Mouse (Mus musculus) cerebellum, adult (tissue): ENCODE data around the gene Galk2.

Experiments
- ATAC-seq: cut with Nextera tagmentation; 2 replicates; pipeline ENCODE4 v1.9.2; 2017; ENCODE audit warnings: mild to moderate bottlenecking, moderate library complexity, mixed read lengths; ENCODE audit not compliant: insufficient number of reproducible peaks, low FRiP score, low TSS enrichment

Gene Galk2

DNA sequence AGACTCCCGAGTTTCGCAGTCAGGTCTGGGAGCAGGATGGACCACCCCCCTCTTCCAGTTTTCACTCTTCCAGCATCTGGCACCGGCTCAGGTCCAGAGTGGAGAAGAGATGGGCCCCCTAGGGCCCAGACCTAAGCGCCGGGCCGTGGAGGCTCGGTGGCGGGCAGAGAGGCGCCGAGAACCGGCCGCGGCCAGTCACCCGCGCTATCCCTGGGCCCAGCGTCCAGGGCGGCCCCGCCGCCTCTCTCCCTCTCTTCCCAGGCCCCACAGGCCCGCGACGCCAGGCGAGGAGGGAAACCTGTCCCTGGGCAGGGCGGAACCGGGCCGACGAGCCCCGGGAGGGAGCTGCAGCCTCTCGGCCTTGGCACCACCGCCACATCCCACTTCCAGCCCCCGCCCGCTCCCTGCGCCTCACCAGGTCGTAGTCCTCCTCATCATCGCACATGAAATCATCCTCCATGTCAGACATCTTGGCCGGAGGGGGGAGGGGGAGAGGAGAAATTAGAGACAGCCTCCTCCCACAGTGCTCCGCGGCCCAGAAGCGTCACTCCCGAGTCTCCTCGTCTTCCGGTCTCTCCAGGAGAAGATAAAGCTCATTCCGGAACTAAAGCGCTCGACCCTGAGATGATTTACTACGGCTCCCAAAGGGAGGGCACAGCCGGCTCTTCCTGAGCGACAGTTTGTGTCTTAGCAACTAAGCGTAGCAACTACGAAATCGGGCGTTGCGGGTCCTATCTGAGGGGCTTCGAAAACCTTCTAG is at the start of gene Galk2, which contains the start of gene Cops2:
Galk2 (plus strand) TSS at position 589 of the 760 bp plus-strand sequence.
Cops2 (minus strand) TSS at position 619 of the 760 bp plus-strand sequence.
- ATAC-seq = peak; percentile 98

DNA sequence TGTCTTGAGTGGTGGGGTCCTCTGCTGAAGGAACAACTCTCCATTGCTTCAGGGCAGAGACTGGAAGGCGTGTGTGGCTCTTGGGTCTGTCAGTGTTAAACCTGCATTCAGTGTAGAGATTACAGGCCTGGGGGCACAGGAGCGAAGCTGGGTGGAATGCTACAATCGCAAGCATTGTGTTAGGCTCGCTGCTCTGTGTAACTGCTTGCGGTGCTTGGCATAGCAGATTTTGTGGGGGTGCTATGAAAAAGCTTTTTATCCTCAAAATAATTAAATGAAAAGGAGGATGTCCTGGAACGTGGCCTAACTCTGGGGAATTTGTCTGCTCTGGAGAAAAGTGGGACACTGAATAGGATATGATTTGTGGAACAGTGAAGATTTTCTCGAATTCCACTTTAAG is 49.4 kb upstream of the Galk2 start:
- ATAC-seq = no peak

DNA sequence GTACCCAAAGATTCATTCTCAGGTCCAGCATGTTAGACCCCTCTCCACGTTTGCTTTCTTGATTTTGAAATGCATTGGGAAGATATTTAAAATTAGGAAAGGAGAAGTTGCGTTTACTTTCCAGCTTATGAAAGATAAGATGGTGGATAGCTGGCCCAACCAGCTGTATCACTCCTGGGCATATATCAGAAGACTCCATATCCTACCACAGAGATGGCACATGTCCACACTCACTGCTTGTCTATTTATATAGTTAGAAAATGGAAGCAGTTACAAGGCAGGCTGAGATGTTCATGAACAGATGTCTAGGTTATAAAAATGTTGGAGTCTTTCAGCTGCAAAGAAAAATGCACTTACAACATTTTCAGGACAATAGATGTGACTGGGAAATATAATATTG is 47.6 kb upstream of the Galk2 start:
- no peak for ATAC-seq

DNA sequence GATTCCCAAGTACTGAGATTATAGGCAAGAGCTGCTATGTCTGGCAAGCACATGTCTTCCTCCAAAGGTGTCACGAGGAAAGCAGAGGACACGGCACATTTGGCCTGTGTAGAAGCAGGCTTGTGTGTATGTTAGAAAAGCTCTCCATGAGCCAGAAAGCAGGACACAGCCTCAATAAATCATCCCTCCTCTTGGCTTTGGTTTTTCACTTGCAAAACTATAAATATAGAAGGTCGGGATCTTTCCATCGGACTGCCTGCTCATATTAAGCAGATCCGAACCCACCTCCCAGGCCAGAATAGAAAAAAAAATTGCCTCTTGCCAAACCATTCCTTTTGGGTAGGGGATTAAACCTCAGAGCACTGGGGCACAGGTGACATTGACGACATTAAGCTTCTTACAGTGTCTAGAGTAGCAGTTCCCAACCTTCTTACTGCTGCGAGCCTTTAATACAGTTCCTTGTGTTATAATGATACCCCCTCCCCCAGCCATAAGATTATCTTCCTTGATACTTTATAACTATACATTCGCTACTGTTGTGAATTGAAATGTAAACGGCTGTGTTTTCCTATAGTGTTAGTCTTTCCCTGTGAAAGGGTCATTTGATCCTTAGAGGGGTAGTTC is 44.8 kb upstream of the Galk2 start:
- no peak for ATAC-seq

DNA sequence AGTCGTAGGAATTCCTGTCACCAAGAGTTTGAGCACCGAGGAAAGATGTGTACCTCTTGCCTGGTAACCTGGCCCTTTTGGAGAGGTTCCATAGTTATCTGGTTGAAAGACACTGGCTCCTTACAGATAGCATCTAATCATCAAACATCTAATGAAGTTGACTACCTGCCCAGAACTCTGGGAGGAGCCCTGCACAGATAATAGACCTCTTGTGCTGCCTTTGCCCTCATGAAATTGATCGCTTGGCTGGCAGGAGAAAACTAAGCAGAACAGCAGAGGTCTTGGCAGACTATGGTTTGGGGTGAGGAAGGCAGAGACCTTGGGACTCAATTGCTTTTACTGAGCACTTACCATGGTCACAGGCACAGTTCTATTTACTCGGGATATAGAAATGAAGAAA is 38.5 kb upstream of the Galk2 start:
- ATAC-seq = no peak

DNA sequence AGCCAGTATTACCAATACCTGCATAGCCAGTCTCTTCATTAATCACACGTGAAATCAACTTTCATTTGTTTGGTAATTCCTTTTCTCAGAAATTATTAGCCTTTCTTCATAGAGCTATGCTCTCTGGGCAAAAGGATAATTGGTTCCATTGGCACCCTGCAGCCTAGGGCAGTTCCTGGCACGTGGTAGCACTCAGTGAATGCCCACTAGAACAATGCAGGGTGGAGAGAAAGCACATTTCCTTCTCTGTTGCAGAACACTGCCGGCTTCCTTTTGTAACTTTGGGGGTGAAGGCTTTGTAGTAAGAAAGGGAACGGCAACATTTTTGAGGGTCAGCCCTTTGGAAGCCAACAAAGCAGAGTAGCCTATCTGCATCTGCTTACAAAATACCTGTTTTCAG is 32.7 kb upstream of the Galk2 start:
- no peak for ATAC-seq

DNA sequence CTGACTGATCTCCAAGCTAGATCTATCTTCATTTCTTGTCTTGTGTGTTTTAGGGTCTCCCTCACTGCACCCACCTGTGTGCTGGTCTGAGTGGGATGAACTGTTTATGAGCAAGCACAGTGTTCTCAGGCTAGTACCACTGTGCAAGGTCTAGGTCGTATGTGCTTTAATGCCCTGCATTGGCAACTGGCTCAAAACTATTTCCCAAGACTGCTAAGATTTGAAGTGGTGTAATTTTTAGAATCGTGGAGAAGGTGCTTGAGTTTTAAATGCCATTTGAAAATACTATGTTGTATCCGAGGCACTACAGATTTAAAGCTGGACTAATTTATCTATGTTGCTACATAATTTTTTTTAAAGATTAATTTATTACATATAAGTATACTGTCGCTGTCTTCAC is 31.0 kb upstream of the Galk2 start:
- ATAC-seq = no peak

DNA sequence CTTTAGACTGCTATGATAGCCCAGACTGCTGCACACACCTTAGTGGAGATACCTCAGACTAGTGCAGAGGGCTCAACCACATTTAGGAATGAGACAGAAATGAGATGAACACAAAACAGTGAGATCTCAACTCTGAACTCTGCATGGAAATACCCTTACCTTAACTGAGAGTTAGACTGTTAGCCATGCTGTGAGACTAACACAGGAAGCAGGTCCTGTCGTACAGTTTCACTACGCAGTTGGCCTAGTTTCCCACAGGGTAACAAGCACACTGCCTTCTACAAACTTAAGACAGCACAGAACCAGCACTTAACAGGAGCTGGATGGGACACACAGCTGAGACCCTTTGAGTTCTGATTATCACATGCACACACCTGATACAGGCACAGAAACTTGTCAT is 29.0 kb upstream of the Galk2 start:
- no peak for ATAC-seq

DNA sequence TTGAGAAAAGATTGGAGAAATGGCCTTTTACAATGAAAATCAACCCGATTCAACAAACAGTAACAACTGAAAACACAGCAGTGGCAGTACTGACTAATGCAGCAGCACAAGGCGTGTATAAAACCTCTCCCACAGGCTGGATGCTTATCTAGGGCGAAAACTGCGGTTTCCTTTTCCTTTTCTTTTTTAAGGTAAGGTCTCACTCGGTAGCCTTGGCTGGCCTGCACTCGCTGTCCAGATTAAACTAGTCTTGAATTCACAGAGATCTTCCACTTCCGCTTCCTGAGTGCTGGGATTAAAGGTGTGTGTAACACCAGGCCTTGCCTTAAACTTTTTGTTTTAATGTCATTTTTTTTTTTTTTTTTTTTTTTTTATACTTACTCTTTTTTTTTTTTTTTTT is 20.8 kb upstream of the Galk2 start:
- no peak for ATAC-seq

DNA sequence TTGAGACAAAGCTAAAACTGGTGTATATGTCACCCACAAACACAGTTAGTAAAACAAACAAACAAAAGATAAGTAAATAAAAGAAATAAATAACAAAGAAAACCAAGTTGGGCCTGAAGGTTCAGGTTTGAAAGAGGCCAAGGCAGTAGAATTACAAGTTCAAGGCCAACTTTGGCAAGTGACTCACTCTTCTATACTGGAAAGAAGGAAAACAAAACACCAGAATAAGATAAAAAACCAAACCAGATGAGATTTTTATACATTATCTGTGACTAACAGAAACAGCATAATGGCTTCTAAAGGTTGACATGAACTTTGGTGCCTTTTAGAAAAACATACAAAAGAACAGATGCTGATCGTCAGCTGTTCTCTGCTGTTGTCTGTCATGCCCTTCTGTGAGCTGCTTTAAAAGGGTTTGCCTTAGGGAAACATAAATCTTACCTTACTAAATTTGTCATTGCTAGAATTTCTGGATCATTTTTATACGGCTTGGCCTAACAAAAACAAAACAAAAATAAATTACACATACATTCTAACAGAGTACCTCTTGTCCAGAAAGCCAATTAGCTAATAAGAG is 20.1 kb upstream of the Galk2 start:
- no peak for ATAC-seq

DNA sequence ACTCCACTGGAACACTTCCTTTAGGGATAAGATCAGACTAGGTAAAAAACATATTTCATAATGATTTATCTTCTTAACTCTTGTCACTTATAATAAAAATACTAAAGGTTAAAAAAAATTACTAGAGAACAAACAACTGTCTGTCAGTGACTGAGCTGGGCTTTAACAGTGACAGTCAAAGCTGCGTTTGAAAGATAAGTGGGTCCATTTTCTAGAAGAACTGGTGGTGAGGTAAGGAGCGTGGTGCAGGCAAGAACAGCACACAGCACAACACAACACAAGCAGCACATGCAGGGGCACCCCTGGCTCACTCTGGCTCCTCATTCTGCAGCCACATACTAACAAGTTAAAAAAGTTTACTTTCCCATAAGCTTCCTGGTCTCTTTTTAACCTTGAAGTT is 7.7 kb upstream of the Galk2 start:
- ATAC-seq = no peak

DNA sequence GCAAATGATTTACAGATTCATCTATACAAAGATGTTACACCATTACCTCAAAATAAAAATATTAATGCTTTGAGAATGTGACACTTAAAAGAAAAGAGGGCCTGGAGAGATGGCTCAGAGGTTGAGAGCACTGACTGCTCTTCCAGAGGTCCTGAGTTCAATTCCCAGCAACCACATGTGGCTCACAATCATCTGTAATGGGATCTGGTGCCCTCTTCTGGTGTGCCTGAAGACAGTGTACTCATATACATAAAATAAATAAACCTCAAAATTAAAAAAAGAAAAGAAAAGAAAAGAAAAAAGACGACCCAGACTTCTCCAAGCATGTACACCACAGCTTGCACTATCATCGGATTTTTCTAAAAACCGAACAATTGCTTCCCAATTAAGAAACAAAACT is 1.2 kb upstream of the Galk2 start:
- no peak for ATAC-seq

DNA sequence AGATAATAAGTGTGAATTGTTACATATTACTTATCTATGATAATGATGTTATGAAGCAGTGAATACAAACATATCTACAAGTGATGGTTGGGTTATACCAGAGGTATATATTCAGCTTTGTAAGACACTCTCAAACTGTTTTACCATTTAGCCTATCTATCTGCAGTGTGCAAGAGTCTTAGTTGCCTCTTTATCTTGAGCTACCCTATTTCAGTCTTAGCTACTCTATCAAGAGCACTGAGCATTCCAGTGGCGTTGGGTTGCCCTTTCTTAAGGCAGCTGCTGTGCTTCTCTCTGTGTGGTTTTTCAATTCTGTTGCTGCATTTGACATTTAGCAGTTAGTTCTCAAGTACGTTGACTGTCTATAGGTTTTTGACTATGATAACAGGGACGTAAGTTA is 4.9 kb downstream of the Galk2 start:
- ATAC-seq = no peak

DNA sequence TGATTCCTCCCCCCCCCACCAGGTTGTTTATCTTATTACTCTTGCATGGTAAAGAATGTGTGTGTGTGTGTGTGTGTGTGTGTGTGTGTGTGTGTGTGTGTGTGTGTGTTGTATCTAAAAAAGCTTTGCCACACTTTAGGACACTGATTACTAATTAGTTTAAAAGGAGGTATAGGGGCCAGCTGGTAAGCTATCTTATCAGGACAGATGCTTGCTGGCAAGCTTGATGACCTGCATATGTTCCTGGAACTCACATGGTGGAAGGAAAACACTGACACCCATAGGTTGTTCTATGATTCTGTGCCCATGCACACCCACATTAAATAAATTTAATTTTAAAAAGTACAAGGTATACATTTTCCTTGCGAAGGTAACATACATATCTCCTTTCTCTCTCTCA is 5.6 kb downstream of the Galk2 start:
- no peak for ATAC-seq

DNA sequence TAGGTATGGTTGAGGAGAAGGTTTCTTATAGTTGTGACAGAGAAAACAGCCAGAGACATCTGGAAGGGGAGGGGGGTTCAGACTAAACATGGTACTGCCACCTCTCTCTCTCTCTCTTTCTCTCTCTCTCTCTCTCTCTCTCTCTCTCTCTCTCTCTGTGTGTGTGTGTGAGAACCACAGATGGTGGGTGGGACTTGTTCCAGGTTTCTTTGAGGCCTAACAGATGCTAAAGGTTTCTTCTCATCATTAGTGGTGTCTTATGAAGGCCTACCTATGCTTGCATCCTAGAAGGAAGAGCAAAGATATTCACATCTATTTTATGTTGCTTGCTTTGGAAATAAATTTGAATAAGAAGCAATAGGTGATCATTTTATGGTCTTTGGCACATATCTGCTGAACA is 6.7 kb downstream of the Galk2 start:
- ATAC-seq = no peak

DNA sequence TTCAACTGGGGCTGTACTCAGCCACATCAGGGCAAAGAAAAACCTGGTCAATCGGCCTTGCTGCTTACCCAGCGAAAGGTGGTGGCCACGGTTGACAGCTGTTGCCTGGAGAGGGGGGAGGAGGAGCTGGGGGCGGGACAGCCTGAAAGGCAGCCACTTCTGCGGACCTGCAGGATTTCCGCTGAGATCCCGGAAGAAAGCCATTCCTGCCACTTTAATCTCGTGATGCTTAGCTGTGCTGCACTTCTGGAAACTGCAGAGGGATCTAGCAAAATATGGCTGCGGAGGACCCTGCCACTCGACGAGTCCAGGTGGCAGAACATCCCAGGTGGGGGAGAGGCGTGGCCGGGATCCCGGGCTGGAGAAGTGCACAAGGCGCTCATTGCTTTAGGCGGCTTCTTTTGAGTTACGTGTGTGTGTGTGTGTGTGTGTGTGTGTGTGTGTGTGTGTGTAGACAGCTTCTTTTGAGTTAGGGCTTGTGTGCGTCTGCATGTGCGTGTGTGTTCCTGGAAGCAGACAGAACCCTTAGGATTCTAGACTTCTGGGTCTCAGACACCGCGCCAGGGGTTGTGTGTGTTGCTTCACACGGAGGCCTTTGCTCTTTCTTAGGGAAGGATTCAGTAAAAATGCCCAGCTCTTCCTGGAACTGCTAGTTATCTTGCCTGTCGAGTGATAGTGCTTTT is 7.3 kb downstream of the Galk2 start:
- peak; percentile 77 for ATAC-seq

DNA sequence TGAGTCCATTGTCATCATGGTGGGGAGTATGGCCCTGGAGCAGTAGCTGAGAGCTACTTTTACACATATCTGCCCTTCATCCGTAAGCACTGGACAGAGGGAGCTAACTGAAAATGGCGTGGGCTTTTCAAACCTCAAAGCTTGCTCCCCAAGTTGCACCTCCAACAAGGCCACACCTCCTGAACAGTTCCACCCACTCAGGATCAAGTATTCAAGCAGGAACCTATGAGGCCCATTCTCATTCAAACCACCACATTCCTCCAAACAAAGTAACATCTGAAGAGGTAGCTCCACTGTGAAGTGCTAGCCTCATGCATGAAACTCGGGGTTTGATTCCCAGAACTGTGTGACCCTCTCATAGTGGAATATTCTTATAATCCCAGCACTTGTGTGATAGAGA is 9.4 kb downstream of the Galk2 start:
- no peak for ATAC-seq

DNA sequence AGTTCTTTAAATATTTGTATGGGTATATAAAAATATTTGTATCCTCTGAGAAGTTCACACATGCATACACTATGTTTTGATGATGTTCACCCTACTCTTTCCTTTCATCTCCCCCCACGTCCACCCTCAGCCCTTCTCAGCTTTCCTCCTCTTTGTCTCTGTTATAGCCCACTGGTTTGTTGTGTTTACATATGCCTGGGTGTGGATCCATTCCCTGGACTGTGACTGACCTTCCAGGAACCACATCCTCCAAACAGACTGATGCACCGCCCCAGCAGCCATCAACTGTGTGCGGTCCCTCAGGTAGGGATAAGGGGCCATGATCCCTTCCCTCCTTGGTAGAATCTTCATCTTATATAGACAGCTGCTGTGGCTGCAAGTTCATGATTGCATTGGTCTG is 11.2 kb downstream of the Galk2 start:
- no peak for ATAC-seq

DNA sequence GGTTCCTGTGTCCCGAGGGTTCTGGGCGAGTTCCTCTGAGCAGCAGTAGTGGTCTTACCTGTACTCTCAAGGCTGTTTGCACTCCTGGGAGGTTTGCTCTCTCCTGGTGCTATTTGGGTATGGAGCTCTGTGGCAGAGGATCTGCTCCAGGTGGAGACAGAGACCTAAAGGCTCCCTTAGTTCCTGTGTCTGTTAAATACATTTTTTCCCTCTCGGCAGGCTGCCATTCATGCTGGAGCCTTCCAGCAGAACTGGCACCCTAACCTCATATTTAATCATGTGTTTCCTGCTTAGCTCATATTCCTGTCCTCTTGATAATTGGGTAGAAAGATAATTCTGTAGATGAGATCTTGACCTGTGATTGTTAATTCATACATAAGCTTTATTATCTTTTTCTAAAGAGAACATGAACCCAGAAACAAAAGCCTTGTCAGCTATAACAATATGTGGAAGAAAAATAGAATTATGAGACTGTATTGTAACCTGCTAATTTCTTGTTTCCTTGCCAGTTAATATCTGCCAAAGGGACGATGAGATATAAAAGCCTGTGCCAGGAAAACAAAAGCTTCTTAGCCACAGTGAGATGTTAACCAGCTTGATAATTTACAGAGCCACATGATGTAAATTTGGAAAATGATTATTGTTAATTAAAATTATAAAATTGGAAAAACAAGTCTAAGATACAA is 27.1 kb downstream of the Galk2 start:
- ATAC-seq = peak; percentile 88

DNA sequence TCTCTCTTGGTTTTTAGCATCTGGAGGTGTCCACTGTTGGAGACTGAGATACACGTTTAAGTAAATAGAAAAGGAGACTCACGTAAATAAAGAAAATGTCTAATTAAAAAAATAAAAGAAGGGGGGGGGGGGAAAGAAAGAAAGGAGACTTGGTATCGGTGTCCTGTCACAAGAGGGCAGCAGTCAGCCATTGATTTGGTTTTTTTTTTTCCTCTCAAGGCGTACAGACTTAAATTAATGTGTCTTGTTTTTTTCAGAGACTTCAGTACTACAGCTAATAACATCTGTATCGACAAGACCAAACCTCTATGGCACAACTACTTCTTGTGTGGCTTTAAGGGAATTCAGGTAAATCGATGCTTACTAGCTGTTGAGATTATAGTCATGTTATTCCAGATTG is 34.2 kb downstream of the Galk2 start:
- ATAC-seq = no peak

DNA sequence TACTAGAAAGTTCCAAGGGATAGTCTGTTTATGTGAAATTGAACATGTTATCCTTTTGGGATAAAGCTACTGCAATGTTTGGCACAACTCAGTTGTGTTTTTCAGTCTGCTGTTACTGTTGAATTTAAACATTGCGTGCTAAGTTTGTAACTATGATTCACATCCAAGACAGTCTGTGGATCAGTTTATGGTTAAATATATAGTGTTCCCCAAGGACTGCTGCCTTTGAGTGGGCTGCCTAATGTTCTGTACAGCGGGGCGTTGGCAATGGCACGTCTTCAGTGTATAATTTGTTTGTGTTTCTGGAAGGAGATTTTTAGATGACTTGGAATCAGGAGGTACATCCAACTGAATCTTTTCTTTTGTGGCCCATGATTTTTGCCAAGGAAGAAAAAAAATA is 36.2 kb downstream of the Galk2 start:
- no peak for ATAC-seq
